Mouse (Mus musculus): Measurements from ENCODE around the gene Lgals9.

The Lgals9 gene

DNA sequence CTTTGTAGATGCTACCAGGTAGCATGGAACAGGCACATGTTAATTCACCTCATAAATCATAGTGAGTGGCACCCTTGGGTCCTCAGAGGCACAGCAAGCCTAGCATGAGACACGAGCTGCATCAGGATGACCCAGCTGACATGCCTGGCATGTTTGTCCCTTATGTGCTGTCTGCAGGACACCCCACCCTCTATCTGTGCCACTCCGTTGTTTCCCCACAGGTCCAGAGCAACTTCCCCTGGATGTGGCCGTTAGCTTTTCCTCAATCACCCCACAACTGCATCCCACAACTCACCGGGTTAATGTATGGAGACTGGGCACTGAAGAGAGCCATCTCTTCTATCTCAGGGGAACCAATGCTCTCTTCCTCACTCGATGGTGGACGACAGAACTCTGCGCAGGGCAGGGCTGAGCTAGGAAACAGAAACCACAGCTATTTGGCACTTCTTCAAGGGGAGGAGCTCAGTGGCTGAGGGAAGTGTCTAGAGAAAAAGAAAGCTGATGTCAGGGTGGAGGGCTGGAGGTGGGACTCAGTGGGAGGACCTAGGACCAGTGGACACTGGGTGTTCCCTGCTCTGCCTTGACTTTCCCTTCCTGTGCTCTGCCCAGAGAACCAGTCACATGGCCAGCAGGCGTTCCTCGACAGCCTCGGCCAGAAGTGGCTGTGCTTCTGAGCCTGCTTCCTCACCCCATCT, at the start of gene Lgals9:
Gene Lgals9, minus strand, starts transcription at position 464 of the 695 bp plus-strand sequence.
- DNase-seq (ENCODE audit: low spot score in 2 of 2) = peak; percentile 64 to 78

DNA sequence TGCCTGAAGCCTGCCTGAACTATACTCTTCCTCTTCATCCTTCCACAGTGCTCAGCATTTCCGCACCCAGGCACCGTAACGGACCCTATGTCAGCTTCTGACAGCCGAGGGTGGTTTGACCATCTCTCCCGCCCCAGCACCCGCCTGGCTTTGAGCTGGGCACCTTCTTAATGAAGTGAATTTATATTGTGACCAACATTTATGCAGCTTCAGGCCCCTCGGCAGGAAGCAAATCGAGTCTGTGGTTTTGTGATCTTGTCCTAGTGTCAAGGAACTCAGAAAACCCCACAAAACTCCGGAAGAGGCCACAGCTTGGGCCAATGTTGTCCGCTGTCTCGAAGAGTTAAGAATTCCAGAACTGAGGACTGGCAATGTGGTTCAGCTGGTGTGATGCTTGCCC, 48.9 kb upstream of the Lgals9 start:
- no peak for DNase-seq (ENCODE audit: low spot score in 2 of 2)

DNA sequence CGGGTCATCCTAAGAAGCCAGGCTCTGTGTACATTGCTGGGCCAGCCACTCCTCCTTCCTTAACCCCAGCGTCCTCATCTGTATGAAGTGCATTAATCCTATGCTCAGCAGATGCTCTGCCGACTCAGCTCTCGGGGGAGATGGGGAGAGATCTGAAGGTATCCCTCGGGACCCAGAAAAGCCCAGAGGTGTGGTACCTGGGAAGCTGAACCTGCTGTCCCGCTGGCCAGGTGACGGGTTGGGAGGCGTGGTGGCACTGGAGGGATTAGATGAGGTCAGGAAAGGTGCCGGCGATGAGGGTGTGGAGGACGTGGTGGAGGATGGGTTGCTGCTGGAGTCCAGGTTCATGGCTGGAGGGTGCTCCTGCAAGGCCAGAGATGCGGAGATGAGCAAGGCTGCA, 48.3 kb upstream of the Lgals9 start:
- DNase-seq (ENCODE audit: low spot score in 2 of 2) = no peak

DNA sequence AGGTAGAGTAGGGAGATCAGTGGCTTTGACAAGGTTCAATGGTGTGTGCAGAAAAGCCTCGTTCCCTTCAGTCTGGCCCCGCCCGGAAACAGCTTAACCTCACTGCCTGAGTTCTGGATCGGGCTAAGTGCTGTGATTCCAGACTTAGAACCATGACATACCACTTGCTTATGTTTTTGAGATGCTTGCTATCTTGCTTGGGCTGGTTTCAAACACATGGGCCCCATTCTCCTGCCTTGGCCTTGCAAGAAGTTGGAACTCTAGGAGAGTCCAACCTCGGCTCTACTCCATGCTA, 46.7 kb upstream of the Lgals9 start:
- no peak for DNase-seq (ENCODE audit: low spot score in 2 of 2)

DNA sequence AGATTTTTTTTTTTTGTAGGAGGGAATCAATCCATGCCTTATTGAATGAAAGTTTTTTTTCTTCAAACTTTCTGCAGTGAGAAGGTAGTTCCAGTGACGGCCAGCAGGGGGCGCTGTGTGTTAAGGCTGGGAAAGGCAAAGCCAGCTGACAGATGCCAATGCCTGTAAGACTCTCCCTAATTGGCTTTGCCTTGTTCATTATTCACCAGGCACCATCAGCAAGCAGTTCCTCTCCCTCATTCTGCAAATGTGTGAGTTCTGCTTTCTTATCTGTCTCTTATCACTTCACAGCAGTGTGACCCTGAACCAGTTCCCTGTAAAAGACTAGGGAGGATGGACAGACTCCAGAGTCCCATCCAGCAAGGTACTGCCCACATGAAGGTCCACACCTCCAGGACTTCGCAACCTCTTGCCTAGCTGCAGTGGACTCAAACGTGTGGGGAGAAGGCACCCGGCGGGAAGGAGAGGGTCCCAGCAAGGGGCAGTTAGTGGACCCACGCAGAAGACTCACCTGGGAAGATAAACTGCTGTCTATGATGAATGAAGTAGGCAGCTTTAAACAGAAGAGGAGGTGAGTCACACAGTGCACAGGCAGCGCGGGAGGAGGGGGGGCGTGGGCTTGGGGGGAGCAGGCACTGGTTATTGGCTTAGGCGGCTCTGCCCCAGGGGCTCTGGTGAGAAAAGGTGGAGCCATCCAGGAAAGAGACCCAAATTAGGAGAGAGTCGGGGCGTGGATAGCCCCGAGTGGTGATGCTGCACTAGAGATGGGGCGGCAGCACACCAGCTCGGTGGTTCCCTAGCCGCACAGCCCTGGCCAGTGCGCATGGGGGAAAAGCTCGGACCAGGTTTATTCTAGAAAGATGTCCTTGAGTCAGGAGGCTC, 46.1 kb upstream of the Lgals9 start:
- peak; percentile 85 to 91 for DNase-seq (ENCODE audit: low spot score in 2 of 2)

DNA sequence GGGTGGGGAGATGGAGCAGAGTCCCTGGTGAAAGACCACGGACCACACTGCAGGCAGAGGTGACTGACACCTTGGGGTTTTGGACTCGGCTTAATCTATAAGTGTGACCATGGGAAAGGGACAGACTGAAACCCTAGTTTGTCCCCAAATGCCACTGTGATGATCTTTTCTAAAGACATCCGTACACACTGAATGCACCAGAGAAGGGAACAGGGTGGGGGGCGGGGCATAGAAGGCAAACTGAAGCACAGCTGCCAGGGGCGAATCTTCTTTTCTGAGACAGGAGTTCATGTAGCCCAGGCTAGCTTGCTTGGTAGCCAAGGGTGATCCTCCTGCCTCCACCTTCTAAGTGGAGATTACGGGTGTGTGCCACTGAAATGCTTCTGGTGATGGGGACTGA, 39.0 kb upstream of the Lgals9 start:
- DNase-seq (ENCODE audit: low spot score in 2 of 2) = no peak

DNA sequence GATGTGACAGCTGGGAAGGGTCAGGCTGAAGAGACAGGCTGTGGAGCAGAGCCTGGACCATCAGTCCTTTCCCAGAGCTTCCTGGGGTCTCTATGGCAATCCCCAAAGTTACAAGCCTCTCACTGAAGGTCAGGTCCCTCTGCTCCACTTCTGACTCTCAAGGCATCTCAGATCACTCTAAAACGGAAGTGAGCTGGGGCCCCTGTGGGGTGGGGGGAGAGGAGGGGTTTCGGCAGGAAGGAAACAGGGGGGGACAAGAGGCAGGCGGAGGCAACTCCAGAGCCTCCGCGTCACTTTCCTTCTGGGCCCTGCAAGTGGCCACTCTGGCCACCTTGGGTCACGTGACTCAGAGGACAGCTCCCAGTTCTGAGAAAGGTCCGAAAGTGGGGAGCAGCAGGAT, 38.6 kb upstream of the Lgals9 start:
- DNase-seq (ENCODE audit: low spot score in 2 of 2) = peak in 1 of 2 experiments; percentile 76

DNA sequence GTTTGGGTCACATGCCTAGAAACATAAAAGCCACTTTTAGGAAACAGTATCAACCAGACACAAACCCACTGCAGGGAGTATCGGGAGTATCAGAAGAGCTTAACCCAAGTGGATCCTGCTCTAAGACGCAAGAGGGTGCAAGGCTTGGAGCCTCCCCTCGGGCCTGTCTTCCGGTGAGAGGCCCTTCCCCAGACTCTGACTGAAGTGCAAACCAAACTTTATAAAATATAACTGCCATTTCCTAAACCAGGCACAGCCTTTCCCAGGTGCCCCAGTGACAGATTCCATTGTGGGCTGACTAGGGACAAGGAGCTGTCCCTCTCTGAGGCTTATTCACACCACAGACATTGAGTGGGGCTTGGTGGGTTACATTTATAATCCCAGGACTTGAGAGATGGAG, 38.1 kb upstream of the Lgals9 start:
- DNase-seq (ENCODE audit: low spot score in 2 of 2) = no peak

DNA sequence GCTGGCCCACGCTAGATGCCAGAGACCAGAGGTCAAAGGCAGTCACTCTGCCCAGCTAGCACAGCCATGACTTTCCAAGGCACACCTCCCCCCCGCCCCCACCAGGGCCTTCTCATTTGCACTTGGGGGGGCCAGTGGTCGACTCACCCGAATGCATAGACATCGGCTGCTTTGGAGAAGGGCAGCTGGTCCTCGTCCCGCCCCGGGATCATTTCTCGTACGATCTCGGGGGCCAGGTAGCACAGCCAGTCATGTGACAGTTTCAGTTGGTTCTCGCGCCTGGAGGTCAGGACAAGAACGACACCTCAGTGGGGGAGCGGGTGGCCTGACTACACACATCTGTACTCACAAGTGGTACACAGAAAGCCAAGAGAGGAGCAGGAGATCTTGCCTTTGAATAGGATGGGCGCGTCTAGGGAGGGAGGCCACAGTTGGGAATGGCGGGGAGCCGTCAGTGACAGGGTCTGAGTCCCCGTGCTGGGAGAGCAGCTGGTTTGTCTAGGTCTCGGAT, 35.8 kb upstream of the Lgals9 start:
- no peak for DNase-seq (ENCODE audit: low spot score in 2 of 2)

DNA sequence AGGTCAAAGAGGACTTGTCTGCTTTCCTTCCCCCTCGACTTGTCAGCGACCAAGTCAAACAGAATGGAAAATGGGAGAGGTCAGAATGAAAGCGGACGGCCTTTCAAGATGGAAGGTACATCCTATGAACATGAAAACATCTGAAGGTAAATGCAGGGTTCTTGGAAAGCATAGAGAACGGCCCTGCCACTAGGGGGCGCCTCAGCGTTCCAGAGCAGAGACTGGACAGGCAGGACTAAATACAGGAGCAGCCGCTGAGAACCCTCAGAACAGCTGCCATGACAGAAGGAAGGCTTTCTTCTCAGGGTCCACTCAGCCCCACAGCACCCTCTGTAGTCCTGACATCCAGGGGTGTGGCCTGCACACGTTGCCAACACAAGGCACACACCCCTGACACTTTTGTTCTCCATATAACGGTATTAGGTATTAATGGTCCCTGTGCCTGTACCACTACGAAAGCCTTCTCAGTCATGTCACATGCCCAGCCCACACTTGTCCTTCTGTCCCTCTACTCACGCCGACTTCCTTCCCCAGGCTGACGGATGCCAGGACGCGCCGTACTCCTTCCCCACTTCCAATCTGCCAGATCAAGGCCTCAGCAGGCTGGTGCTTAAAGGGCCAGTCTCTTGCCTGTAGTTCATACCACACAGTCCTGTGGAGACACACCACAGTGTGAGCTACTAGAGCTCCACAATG, 35.2 kb upstream of the Lgals9 start:
- DNase-seq (ENCODE audit: low spot score in 2 of 2) = peak in 1 of 2 experiments; percentile 77

DNA sequence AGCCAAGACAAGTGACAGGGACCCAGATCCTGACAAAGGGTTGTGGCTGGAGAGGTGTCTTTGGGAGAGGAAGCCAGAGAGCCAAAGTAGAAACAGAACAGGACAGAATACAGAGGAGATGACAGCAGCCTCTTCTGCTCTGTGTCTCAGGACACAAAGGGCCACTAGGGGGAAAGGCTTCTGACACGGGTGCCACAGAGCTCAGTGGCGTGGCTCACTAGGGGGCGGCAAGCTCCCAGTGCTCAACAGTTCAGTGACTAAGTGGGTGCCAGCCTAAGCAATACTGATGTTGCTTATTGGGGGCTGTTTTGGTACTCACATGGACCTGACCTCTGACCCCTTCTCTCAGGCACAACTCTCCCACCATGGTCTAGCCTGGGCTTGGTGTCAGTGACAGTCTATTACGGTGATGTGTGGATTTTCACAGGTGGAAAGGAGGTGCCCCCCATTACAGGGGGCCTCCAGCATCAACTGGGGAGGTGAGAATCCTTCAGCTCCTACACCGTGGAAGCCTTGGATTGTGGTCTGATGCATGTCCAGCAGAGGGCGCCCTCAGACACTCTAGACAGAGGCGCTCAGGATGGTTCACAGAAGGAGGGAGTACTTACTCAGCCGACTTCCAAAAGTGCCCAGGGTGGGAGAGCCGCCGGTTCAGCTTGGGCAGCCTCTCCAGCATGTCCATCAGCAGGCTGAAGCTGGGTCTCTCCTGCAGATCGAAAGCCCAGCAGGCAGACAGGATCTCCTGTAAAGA, 34.4 kb upstream of the Lgals9 start:
- peak; percentile 76 to 90 for DNase-seq (ENCODE audit: low spot score in 2 of 2)

DNA sequence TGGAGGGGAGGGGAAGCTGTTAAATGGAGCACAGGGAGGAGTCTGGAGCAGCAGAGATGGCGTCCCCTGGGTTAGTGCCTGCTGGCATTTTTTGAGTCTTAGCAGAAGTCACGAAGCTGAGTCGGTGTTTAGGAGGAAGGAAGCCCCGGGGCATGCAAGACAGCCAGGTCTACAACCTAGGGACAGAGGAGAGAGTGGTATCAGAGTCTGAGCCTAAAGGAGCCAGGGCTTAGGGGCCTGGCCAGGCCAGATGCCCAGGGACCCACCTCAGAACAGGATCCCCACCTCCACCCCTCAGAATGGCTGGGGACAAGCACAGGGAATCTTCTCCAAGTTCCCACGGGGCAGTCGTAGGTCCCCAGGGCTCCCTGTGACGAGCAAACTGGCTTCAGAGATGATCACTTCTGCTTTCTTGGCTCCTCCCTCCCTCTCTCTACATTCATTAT, 32.4 kb upstream of the Lgals9 start:
- peak in 1 of 2 experiments; percentile 57 for DNase-seq (ENCODE audit: low spot score in 2 of 2)

DNA sequence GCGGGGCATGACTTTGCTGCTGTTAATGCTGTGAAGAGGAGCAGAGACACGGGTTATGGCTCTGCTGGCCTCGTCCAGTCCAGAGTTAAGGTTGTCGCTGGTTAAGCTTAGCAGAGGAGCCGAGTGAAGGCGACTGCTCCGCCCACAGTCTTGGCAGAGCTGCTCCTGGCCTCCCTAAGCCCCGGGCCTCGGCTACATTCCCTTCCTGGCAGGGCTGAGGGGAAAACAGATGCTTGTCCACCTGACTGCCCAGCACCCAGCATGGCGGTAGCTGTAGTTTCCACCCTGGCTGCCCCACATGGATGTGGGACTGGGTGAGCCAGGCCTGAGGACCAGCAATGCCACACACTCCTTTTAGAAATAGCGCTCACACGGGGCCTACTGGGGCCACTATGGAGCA, 31.5 kb upstream of the Lgals9 start:
- DNase-seq (ENCODE audit: low spot score in 2 of 2) = no peak

DNA sequence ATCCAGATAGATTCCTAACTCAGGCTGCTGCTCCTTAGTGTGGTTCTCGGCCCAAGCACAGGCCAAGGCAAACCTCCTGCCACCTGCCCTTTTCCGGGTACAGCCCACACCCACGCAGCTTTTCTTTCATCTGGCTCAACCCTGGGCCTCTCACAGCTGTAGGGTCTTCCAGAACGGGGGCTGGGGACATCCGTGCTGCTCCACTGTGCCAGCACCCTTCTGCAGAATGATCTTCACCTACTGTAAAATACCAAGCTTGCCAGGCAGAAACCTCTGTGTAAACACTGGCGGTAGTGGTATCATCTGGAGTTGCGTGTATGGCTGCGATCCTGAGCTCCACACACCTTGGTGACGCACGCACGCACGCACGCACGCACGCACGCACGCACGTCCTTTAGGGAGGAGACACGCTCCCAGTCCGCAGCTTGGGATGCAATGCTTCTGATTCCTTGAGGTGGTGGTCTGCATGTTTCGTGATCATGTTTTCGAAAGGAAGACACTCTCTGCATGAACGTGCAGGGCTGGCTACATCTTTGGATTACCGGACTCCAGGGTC, 31.0 kb upstream of the Lgals9 start:
- no peak for DNase-seq (ENCODE audit: low spot score in 2 of 2)

DNA sequence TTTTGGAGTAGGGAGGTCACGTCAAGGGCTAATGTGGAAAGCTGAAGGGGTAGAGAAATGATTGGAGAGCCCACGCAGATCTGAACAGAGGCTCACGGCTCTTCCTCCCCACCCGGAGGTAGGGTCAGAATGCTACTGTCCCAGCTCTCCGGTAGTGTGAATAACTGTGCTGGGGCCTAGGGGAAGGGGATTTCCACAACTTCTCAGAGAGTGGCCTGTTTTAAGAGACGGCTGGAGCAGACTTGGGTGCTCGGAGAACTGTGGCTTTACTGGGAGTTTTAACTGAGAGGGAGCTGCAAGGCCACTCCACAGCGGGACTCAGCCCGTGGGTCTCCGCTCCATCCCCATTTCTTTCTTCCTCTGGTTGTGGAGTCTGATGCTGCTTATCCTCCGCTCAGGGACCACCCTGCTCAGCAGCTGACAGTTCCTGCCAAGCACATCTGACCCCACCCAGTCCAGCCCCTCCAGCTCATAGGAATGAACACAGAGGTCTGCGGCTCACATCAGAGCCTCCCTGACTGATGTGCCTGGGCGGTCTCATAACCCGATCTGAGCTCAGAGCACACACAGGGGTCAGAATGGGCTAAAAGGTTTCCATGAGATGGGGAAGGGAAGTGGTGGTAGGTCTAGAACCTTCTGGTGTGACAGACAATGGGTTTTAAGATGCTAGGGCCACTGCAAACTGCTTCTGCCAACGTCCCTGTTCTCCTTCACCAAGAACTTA, 30.0 kb upstream of the Lgals9 start:
- DNase-seq (ENCODE audit: low spot score in 2 of 2) = no peak

DNA sequence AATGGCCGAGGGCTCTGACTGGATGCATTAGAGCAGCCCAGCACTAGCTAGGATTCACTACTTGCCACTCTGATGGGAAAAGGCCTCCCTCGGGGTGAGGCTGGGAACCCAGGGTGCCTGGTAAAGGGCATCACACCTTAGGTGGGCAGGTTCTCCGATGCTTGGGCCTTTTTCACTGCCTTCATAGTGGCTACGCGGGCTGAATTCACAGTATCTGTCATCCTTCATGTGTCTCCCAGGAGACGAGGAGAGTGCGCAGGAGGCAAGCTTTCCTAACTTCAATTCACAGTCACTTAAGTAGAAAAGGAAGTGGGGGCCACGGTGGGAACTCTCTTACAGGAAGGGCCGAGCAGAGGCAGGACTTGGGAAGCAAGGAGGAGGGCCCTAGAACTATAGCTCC, 29.1 kb upstream of the Lgals9 start:
- no peak for DNase-seq (ENCODE audit: low spot score in 2 of 2)

DNA sequence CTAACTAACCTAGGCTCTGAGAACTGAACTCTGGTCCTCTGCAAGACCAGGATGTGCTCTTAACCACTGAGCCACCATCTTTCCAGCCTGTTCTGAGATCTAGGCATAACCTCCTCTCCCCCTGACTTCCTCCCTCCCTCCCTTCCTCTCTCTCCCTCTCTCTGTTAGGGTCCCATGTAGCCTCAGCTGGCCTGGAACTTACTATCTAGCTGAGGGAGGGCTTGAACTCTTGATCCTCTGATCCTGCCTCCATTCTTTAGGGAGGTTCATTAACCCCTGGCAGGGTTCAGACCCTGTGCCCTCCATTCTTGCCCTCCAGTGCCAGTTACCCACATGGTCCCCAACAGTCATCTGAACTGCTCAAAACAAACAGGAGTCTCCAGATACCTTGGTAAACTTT, 28.3 kb upstream of the Lgals9 start:
- DNase-seq (ENCODE audit: low spot score in 2 of 2) = peak in 1 of 2 experiments; percentile 4

DNA sequence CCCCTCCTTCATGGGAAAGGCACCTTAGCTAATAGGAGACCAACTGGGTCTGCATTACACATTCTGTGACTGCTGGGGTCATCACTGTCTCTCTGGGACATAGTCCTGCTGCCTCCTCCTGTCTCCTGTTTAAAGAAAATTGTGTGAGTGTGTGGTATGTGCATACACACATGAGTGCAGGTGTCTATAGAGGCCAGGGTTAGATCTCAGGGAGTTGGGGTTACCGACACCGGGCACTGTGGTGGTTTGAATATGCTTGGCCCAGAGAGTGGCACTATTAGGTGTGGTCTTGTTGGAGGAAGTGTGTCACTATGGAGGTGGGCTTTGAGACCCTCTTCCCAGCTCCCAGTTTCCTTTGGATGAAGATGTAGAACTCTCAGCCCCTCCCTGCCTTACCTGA, 27.8 kb upstream of the Lgals9 start:
- DNase-seq (ENCODE audit: low spot score in 2 of 2) = peak in 1 of 2 experiments; percentile 7

DNA sequence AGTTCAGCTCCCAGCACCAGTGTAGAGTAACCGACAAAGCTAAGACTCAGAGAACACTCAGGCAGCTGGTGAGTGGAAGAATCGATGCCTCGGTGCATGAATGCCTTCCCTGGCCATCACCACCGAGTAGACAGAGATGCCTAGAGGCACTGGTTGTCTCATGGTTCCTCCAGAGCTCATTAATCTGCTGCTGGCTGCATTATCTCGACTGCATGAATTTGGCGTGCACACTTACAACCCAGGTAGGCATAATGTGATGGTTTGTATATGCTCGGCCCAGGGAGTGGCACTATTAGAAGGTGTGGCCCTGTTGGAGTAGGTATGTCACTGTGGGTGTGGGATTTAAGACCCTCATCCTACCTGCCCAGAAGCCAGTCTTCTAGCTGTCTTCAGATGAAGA, 24.1 kb upstream of the Lgals9 start:
- DNase-seq (ENCODE audit: low spot score in 2 of 2) = no peak

DNA sequence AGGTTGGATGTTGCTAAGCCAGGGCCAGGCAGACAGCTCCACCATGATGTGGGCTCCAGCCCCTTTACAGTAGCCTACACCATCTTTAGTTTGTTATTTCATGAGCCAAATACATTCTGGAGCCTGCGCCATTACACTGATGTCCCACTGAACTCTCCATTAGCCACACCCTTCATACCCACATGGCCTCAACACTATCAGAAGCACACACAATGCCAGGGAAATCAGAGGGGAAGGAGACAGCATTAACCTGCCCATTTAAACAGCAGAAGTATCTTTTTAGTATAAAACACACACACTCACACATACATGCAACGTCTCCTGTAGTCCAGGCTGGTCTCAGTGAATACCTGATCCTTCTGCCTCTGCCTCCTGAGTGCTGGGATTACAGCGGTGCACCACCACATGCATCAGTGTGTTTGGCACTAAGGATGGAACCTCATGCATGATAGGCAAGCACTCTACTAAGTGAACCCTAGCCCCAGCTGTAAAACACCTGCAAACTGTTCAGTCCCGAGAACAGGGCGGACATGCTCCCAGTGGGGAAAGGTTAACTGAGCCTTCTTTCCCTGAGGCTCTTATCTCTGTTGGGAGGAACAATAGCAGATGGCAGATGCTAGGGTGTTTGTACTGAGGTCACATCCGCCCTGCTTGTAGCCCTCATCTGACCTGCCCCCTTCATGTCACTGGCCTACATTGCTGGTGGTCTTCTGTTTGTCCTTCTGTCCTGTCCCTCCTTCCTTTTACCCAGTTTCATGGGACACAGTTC, 23.4 kb upstream of the Lgals9 start:
- no peak for DNase-seq (ENCODE audit: low spot score in 2 of 2)
